ENCODE assay signal across 24 mouse cellular contexts in the genomic region with DNA sequence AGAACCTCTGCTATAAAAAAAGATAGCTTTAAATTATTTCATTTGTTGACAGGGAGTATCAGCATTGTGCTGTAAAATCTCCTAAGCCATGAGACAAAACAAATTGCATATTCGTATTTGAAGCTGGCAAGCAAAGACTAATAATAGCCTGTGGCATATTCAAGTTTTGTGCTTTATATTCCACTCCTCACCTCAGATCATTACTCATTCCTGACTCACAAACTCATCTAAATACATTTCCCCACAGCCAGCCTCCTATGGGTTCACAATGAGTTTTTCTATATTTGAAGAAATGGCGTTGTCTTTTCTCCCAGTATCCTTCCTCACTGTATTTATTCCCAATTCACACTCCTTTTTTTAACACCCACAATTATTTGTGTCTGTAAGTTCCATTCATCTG.
"Had no signal": no experiment of that assay in that cellular context is flagged by ENCODE, and none has a peak within 500 bp of the region (broad histone marks: within the 10 kb centered on the region; RNA-seq: fewer than 3 reads in every experiment).

No protein-coding gene starts in this region.

- H3K36me3 ChIP-seq: heart, embryonic 10.5 days; heart, embryonic 12.5 days; hindbrain, embryonic 13.5 days; hindbrain, embryonic 15.5 days; kidney, embryonic 15.5 days; limb, embryonic 13.5 days; limb, embryonic 15.5 days; liver, embryonic 12.5 days had no signal

- H3K27ac ChIP-seq: heart, embryonic 10.5 days; hindbrain, embryonic 13.5 days; hindbrain, embryonic 15.5 days; hindbrain, postnatal 0 days; kidney, embryonic 15.5 days; kidney, postnatal 0 days; limb, embryonic 13.5 days; limb, embryonic 15.5 days; liver, embryonic 12.5 days had no signal

- H3K27me3 ChIP-seq: heart, embryonic 12.5 days; hindbrain, embryonic 13.5 days; hindbrain, embryonic 15.5 days; kidney, embryonic 15.5 days; limb, embryonic 13.5 days; limb, embryonic 15.5 days; liver, embryonic 12.5 days had no signal

- ATAC-seq: hindbrain, postnatal 0 days; intestine, embryonic 16.5 days; liver, embryonic 12.5 days had no signal

- H3K9ac ChIP-seq: heart, embryonic 12.5 days; hindbrain, embryonic 13.5 days; hindbrain, embryonic 15.5 days; kidney, embryonic 15.5 days; limb, embryonic 13.5 days; limb, embryonic 15.5 days; liver, embryonic 12.5 days had no signal

- H3K4me1 ChIP-seq: heart, embryonic 10.5 days; heart, embryonic 12.5 days; hindbrain, embryonic 13.5 days; hindbrain, embryonic 15.5 days; kidney, embryonic 15.5 days; limb, embryonic 13.5 days; limb, embryonic 15.5 days; liver, embryonic 12.5 days had no signal

- DNase-seq: gastrocnemius, postnatal 14 days; gastrocnemius, postnatal 36 days; heart, adult 11 months; heart, postnatal 10 days; heart, postnatal 36 days; kidney, adult 11 months; kidney, adult 2 months; kidney, adult 9 months; kidney, postnatal 14 days; kidney, postnatal 36 days; layer of hippocampus, adult 9-11 months; layer of hippocampus, postnatal 36 days; left cerebral cortex, postnatal 4 days had no signal

- H3K4me3 ChIP-seq: heart, embryonic 10.5 days; heart, embryonic 12.5 days; hindbrain, embryonic 13.5 days; hindbrain, embryonic 15.5 days; kidney, embryonic 15.5 days; limb, embryonic 13.5 days; limb, embryonic 15.5 days; liver, embryonic 12.5 days had no signal
